Mouse (Mus musculus) midbrain, embryonic 13.5 days (tissue): ENCODE data around the gene Amd1. TPM values are rescaled to one million over a fixed set of nuclear protein-coding genes. Genes with fewer than 3 reads are reported as not detected.

Source experiments
- polyA plus RNA-seq: library from polyadenylated mRNA; unstranded; fragments of >200 nt; fragmentation: Nextera tagmentation; extraction: Ambion mirVana; gene quantifications from 2 replicates; pipeline ENCODE4 v1.2.1, GENCODE M21; 2015

Amd1 gene
- polyA plus RNA-seq, 1 experiment from 2014 or later: 40.4 TPM

Other genes starting within 250 kb of the Amd1 start
- 2.2 and 2.7 TPM in 2 replicates for gene Slc16a10, start 159.9 kb downstream of the Amd1 start, polyA plus RNA-seq
- 73.9 and 79.2 TPM in 2 replicates for gene Rpf2, start 55.1 kb downstream of the Amd1 start, polyA plus RNA-seq
- gene Gtf3c6, start 44.1 kb downstream of the Amd1 start, polyA plus RNA-seq: 109 and 113 TPM in 2 replicates
- 8.1 and 10.3 TPM in 2 replicates for gene Cdk19, start 37.4 kb upstream of the Amd1 start, polyA plus RNA-seq